Mouse (Mus musculus): Measurements from ENCODE around the gene Cadm4.
"Not testable (repeated sequence)": the region's sequence is repeated elsewhere in the genome, so short reads cannot be mapped to it uniquely, and the experiment has no call there.

Gene Cadm4

GRCm38 (mm10) chr7:24504868-24505267 lies 23.0 kb downstream of the Cadm4 start:
- no peak for DNase-seq

GRCm38 (mm10) chr7:24505447-24506064 lies 23.7 kb downstream of the Cadm4 start:
- no peak for DNase-seq

GRCm38 (mm10) chr7:24506065-24506459 lies 24.2 kb downstream of the Cadm4 start:
- DNase-seq = no peak

GRCm38 (mm10) chr7:24506476-24506837 lies 24.6 kb downstream of the Cadm4 start:
- peak; percentile 65 for DNase-seq

- peak; percentile 88 for DNase-seq
Measured at GRCm38 (mm10) chr7:24506838-24507725, 25.3 kb downstream of the Cadm4 start, which contains the start of gene Zfp428. TSS of gene Zfp428 (plus strand) at chr7:24507006.

GRCm38 (mm10) chr7:24507726-24508114 lies 25.9 kb downstream of the Cadm4 start:
- no peak for DNase-seq

- no peak for DNase-seq
Measured at GRCm38 (mm10) chr7:24512355-24512754, 30.5 kb downstream of the Cadm4 start, which contains the start of gene AC161166.1. TSS of gene AC161166.1 (minus strand) at chr7:24512455.

GRCm38 (mm10) chr7:24516319-24516718 lies 34.5 kb downstream of the Cadm4 start:
- DNase-seq = not testable (repeated sequence)

- no peak for DNase-seq
Measured at GRCm38 (mm10) chr7:24517077-24517476, 35.3 kb downstream of the Cadm4 start.

GRCm38 (mm10) chr7:24517654-24518053 lies 35.8 kb downstream of the Cadm4 start:
- DNase-seq = peak; percentile 63

- DNase-seq = no peak
Measured at GRCm38 (mm10) chr7:24519130-24519529, 37.3 kb downstream of the Cadm4 start.

- DNase-seq = not testable (repeated sequence)
Measured at GRCm38 (mm10) chr7:24520054-24520453, 38.2 kb downstream of the Cadm4 start.

GRCm38 (mm10) chr7:24522805-24523204 lies 41.0 kb downstream of the Cadm4 start:
- no peak for DNase-seq

- DNase-seq = no peak
Measured at GRCm38 (mm10) chr7:24523723-24524122, 41.9 kb downstream of the Cadm4 start.

GRCm38 (mm10) chr7:24524978-24525377 lies 43.2 kb downstream of the Cadm4 start:
- no peak for DNase-seq

- DNase-seq = no peak
Measured at GRCm38 (mm10) chr7:24525686-24526420, 44.0 kb downstream of the Cadm4 start.

- DNase-seq = no peak
Measured at GRCm38 (mm10) chr7:24528861-24529260, 47.0 kb downstream of the Cadm4 start.

GRCm38 (mm10) chr7:24529580-24529979 lies 47.8 kb downstream of the Cadm4 start:
- DNase-seq = no peak

- DNase-seq = peak; percentile 99
Measured at GRCm38 (mm10) chr7:24530062-24530931, 48.5 kb downstream of the Cadm4 start, which contains the start of gene Irgq. TSS of gene Irgq (plus strand) at chr7:24530689.

- DNase-seq = peak; percentile 82
Measured at GRCm38 (mm10) chr7:24531211-24531971, 49.6 kb downstream of the Cadm4 start.

GRCm38 (mm10) chr7:24533031-24533571 lies 51.3 kb downstream of the Cadm4 start:
- DNase-seq = no peak

All from right cerebral cortex, postnatal 25 days (tissue).